Mouse (Mus musculus) layer of hippocampus, postnatal 25 days (tissue): Measurements from ENCODE around the gene Dnpep. TPM values are rescaled to one million over a fixed set of nuclear protein-coding genes. Genes with fewer than 3 reads are reported as not detected.

ENCODE experiments used
- DNase-seq, 2 experiments: peaks; one replicate each; pipeline ENCODE4 v3.0.0; 2022; ENCODE audit warnings: mixed read lengths in 2 of 2, low spot score in 1 of 2; ENCODE audit errors: extremely low spot score in 1 of 2
- total RNA-seq, 2 experiments: library from RNA; stranded (reverse); gene quantifications; 2 replicates each; pipeline ENCODE4 v1.2.3; 2021

The Dnpep gene
- 10 to 100 TPM; 43.3 to 49.5 TPM for total RNA-seq

DNA sequence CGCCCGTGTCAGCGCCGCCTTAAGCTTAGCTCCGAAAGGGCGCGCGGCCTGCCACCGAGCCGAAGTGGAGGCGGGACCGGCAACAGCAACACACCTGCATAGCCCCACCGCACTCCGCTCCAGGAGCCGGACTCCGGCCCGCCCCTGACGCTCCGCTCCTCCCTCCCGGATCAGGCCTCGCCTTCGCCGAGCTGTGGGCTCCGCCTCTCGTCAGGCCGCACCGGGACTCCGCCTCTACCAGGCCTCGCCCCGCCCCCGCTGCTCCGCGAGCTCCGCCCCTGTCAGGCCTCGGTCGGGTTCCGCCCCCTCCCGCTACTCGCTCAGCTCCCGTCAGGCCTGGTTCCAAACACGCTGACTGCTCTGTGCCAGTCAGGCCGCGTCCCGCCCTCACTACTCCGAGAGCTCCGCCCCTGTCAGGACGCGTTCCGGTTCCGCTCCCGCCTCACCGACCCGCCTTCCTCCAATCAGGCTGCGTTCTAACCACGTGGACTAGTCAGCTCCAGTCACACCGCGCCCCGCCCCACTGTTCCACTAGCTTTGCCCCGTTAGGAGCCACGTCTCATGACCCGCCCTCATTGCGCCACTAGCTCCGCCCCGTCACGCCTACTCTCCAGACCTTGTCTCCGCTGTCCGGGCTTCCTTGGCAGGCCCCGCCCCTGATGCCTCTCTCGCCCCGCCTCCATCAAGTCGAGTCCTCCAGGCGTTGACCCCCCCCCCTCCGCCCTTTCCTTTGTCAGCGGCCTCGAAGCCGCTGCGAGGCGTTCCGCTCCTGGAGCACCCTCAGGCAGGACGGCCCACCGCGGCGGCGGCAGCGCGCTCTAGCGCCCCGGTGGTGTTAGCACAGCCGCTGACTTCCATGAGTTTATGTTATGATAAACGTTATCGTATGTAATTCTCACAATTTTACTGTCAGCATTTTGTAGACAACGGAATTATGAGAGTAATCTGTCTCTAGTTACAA lies at the start of gene Dnpep:
Gene Dnpep, minus strand, starts transcription at position 750 of the 961 bp plus-strand sequence.
- peak; percentile 96 to 97 for DNase-seq

DNA sequence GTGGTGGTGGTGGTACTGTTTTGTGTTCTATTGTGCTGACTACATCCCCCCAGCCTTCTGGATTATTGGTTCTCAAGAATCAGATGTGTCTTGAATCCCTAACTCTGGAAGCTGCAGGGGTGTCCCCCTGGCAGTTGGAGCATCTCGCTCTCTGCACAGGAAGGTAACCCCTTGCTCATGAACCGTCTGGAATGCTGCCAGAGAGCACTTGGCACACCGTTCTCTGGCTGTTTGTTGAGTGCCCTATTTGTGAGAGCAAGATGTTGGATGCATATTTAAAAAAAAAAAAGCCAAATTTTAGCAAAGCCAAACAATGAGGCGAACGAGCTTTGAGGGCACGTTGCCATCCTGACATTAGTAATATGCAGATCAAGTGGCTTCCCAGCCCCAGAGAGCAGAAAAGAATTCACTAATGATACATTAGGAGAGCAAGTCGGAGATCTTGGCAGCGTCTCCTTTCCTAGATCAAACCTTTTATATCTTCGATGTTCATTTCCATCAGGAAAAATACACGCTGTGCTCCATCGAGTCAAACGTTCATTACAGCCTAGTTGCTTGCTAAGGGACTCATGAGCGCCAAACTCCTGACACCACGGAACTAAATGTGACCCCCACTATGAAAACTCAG lies 47.8 kb upstream of the Dnpep start:
- no peak for DNase-seq

DNA sequence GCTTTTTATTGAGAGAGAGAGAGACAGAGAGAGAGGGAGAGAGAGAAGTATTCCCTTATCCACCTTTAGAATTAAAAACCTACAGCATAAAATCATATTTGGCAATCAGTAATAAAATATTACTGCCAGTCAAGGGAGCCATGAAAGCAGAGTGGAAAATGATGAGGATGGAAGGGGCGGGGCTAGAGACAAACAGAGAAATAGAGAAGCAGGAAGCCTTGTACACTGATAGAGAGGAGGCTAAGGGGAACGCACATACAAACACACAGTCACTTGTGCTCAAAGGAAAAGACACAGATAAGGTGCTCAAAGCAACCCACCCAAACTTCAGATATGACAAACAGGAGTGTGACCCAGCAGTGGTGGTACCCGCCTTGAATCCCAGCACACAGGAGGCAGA lies 46.1 kb upstream of the Dnpep start:
- no peak for DNase-seq

DNA sequence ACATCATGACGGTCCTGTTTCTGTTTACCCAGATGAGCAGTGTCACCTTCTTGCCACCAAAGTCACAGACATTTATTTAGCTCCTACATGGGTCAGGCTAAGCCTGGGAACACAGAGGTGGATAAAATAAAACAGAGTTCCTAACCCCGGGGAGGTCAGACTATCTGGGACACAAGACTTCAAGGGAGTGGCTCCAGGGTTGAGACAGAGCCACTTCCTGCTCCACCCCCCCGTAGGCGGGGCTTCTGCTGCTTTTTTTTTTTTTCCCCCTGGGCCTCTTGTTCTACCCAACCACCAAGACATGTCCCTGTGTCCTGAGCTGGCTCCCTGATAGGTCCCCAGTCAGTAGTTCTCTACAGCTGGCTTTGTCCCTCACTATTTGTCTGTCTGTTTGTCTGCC lies 44.0 kb upstream of the Dnpep start:
- DNase-seq = no peak

DNA sequence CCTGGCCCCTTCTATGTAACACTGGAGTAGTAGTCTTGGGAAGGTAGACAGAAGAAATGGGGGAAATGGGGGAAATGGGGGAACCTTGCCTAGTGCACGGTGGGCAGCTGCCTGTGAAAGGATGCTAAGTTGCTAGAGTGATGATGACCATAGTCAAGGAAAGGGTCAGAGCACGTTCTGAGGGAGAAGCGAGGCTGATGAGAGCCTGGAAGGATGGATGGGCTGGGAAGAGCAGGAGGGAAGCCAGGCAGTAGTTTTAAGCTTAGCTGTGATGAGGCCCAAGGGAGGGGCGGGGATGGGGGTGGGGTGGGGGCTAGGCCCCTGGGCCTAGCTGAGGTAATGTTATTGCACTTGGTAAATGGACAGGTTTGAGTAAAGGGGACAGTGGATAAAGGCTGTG lies 43.3 kb upstream of the Dnpep start:
- no peak for DNase-seq

DNA sequence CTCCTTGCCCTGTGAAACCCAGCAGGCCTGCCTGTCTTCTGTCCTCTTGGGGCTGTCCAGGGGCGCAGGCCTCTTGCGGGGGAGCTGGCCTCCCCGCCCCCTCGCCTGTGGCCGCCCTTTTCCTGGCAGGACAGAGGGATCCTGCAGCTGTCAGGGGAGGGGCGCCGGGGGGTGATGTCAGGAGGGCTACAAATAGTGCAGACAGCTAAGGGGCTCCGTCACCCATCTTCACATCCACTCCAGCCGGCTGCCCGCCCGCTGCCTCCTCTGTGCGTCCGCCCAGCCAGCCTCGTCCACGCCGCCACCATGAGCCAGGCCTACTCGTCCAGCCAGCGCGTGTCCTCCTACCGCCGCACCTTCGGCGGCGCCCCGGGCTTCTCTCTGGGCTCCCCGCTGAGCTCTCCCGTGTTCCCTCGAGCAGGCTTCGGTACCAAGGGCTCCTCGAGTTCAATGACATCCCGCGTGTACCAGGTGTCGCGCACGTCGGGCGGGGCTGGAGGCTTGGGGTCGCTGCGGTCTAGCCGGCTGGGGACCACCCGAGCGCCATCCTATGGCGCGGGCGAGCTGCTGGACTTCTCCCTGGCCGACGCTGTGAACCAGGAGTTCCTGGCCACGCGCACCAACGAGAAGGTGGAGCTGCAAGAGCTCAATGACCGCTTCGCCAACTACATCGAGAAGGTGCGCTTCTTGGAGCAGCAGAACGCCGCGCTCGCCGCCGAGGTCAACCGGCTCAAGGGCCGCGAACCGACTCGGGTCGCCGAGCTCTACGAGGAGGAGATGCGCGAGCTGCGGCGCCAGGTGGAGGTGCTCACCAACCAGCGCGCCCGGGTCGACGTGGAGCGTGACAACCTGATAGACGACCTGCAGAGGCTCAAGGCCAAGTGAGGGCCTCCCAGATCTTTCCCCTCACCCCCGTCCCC lies 42.6 kb upstream of the Dnpep start, which contains the start of gene Des:
Gene Des, plus strand, starts transcription at position 218 of the 920 bp plus-strand sequence.
- no peak for DNase-seq

DNA sequence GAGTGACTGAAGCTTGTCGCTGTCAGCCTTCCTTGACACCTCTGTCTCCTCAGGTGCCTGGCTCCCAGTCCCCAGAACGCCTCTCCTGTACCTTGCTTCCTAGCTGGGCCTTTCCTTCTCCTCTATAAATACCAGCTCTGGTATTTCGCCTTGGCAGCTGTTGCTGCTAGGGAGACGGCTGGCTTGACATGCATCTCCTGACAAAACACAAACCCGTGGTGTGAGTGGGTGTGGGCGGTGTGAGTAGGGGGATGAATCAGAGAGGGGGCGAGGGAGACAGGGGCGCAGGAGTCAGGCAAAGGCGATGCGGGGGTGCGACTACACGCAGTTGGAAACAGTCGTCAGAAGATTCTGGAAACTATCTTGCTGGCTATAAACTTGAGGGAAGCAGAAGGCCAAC lies 41.6 kb upstream of the Dnpep start:
- no peak for DNase-seq

DNA sequence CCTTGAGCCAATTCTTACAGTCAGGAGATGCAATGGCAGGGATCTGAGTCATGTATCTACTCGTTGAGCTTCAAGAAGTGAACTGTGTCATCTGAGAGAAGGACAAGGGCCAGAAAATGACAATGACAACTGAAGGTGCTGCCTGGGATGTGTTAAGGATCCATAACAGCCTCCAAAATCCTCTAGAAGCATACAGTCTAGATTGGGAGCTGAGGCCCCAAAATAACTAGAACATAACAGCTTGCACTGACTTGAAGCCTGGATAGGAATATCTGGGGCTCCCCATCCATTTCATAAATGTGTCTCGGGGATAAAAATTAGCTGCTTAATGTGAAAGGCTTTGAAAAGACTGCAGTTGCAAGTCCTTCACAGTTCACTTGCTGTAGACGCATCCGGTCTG lies 40.2 kb upstream of the Dnpep start:
- DNase-seq = no peak

DNA sequence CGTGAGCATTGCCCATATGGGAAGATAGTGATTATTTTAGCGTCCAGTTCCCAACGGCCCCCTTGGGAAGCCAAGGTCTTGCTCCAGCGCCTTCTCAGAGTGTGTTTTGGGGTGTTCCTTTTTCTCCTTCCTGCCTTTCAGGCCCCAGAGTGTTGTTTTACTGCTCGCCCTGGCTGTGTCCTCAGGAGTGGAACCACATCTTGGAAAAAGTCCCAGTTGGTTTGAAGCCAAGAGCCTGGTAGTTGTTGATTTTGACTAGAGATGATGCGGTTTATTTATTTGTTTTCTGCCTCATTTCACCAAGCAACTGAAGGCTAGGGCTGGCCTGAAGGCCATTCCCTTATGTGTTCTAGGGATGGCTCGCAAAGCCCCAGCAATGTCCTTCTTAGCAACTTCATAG lies 39.5 kb upstream of the Dnpep start:
- DNase-seq = peak in 1 of 2 experiments; percentile 37

DNA sequence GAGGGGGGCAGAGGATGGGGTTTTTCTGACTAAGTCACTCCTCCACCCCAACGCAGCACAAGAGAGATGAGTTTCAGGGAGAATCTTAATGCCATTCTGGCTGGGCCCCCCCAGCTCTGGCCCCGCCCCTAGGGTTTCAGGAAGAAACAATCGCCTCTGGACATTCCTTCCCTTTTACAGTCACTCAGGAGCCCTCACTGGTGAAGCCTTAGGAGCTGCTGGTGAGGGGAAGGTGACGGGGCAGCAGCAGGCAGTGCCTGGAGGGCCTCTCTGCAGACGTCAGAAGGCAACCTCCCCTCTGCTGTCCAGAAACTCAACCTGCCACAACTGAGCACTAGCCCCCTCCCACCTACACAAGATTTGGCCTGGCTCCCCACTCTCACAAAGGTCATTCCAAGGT lies 31.5 kb upstream of the Dnpep start:
- DNase-seq = no peak

DNA sequence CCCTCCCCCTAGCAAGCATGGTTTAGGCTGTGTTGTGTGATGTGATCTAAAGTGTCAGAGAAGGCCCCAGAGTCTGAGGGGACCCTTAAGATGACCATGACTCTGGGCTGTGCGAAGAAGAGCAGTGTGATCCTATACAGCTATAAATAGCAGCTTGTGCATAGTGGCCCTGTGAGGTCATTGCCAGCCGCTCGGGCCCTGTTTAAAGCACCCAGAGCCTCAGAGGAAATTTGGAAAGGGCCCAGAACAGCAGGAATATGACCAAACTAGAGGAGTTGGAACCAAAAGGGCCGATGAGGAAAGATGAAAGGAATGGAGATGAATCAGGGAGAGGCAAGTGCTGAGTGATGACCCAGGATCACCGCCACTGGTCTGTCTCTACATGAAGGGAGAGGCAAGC lies 29.5 kb upstream of the Dnpep start:
- DNase-seq = no peak

DNA sequence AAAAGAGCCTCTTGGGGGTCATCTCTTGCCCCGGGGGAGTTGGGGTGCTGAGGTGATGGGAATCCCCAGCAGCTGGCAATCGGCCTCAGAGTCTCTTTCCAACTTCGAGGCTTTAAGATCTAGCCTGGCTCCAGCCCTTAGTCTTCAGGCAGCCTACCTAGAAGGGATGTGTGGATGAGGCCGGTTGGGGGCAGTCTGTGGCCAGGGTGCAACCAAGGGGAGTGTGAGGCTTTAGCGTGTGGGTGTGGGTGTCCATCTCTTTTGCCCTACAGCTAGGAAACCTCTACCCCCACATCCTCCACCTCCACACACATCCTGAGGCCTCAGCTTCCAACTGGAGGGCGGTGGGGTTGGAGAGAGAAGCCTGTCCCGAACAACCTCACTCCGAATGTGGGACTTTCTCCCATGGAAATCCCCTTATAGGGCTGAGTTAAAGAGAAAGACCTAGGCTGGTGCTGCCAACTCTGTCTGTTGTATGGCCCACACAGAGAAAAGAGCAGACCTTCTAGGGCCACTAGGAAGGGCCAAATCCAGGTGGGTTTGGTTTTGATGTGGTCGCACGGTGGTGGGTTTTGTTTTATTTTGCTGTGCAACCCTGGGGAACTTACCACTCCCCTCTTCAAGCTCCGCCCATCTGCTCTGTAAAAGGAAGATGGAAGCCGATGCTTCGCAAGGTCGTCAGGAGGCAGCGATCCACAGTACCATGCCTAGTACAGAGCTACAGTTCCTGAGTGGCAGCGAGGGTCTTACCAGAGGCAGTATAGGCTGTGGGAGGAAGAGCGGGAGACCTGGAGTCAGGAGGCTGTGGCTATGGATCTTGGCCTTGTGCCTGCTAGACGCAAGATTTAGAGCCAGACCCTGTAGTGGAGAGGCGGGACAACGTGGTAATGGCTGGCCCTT lies 27.5 kb upstream of the Dnpep start:
- DNase-seq = no peak

DNA sequence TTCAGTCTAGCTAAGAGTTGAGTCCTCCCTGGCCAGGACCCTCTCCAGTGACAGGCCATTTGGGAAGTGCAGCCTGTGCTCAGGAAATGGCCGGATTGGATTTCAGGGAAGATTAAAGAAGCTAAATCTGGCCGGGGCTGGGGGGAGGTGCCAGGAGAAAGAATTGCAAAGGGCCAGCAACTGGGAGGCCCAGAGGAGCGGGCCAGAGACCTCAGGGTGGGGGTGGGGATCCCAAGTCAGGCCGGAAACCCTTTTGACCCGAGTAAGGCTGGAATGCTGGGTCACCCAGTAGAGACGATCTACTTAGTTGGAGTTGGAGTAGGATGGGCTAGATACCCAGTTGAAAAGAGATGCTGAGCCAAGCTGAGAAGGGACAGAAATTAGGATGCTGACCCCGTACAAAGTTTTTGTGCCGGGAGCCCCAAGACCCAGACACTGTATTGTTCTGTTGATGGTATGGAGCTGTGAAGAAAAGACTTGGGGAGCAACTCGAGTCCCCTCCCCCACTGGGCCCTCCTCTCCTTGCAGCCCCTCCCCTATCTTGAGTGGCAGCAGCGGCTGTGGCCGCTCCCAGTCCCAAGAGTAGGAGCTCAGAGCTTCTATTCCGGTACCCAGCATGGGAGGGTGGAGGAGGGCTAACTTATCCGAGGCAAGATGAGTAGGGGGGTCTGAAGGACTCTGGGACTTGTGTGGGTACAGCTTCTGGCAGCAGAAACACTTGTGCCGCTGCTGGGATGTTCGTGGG lies 26.7 kb upstream of the Dnpep start:
- DNase-seq = no peak

DNA sequence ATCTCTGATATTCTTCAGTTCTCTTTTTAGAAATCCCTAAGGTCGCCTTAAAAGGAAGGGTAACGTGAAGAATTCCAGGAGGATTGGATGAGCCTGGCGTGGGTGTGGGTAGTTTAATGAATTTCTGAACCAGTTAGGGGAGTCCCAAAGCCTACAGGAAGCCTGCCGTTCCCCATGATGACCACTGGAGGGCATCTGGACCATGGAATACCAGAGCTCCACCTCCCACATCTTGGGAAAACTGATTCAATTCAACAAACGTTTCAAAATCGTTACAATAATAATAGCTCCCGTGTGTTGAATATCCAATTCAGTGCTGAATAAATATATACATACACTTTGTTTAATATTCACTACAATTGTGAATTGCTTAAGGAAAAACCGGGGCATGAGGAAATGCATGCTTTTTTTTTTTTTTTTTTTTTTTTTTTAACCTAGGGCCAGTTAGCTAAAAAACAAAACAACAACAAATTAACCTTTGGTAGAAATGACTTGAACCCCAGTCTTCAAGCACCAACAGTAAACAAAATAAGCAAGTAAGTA lies 25.2 kb upstream of the Dnpep start:
- DNase-seq = peak; percentile 39 to 62

DNA sequence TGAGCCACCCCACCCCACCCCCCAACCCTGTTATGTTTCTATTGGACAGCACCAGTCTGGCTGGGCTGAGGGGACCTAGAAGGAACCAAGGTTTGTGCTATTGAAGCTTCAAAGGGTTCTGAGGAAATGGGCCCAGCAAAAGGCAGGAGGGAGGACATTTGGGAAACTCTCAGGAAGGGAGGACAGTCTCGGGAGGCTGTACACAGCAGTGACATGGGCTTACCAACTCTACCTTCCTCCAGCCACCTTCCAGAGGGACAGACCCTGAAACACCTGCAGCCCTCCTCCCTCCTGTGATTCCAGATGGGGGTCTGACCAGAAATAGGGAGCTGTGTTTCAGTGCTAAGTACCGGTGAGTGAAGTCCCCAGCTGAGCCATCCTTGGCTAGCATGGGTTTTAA lies 22.7 kb upstream of the Dnpep start:
- DNase-seq = no peak

DNA sequence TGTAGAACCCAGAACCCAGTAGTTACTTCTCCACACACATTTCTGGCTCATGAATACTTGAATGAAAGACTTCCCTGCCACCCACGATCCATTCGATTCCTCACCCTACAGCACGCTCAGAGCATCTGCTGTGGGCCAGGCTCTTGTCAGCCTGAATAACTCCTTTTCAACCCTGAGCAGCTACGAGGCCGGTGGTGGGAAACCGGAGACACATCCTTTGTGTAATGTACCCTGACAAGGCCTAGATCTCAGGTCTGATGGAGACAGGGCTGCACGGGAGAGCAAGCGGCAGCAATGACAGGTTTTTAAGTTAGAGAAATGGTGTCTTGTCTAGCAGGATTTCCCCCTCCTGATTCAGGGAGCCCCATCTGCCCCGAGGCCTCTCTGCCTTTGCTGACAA lies 21.5 kb upstream of the Dnpep start:
- peak in 1 of 2 experiments; percentile 25 for DNase-seq

DNA sequence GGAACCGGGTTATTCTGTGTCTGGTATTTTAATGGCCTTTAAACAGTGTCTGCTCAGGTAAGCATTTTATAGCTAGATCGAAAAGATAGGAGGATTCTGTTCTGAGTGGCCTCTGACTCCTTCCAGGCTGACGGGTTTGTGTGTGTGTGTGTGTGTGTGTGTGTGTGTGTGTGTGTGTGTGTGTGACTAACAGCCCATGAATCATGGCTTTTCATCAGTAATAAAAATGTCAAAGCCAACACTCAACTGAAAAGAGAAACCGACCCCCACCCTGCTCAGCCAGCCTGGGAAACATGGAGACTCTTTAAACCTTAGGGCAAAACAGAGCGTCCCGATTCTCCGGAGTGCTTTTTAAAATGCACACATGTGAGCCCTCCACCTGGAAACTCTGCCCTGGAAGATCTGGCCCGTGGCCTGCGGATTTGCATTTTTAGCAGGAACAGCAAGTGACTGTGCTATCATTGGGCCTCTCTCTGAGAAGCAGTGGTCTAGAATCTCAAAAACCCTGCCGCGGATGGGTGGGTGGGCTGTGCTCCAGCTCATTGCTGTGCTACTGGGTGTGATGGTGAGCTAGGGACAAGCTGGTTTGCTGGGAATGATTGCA lies 20.4 kb upstream of the Dnpep start:
- DNase-seq = no peak

DNA sequence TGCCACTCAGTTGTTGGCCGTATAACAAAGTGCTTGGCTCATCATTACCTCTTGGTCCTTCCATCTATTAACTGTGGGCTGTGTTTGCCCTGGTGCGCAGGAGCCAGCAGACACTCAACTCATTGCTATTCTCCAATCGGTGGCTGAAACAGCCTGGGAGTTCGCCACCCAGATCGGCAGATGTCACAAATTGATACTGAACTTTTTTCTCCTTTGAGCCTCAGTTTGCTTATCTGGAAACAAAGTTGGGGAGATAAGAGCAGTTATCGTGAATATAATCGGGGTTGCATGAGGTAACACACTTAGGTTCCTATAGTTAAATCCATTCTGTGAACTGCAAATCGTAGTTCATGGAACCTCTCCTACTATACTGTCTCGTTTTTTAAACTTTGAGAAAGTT lies 19.3 kb upstream of the Dnpep start:
- DNase-seq = no peak
